32 mouse cellular contexts compared by ENCODE assay signal in genomic region chr3:59328526-59328925, GRCm38 (mm10).
"Had no signal": no experiment of that assay in that cellular context is flagged by ENCODE, and none has a peak within 500 bp of the region (broad histone marks: within the 10 kb centered on the region; RNA-seq: fewer than 3 reads in every experiment).

No protein-coding gene starts in this region.

- H3K9ac ChIP-seq: limb, embryonic 12.5 days; limb, embryonic 13.5 days; limb, embryonic 15.5 days; liver, embryonic 12.5 days; liver, embryonic 13.5 days; liver, embryonic 14.5 days; liver, embryonic 15.5 days; liver, postnatal 0 days; lung, embryonic 14.5 days; lung, embryonic 15.5 days; midbrain, embryonic 12.5 days; midbrain, embryonic 13.5 days; midbrain, embryonic 15.5 days; neural tube, embryonic 12.5 days had no signal

- H3K4me2 ChIP-seq: limb, embryonic 12.5 days; limb, embryonic 13.5 days; limb, embryonic 15.5 days; liver, embryonic 11.5 days; liver, embryonic 12.5 days; liver, embryonic 13.5 days; liver, embryonic 15.5 days; lung, embryonic 14.5 days; lung, embryonic 15.5 days; midbrain, embryonic 12.5 days; midbrain, embryonic 13.5 days; midbrain, embryonic 15.5 days; neural tube, embryonic 12.5 days had no signal

- H3K4me3 ChIP-seq: left cerebral cortex, adult 2 months; limb, embryonic 10.5 days; limb, embryonic 12.5 days; limb, embryonic 13.5 days; limb, embryonic 15.5 days; liver, embryonic 12.5 days; liver, embryonic 13.5 days; liver, embryonic 15.5 days; lung, embryonic 15.5 days; megakaryocyte, embryonic 14.5 days; midbrain, embryonic 10.5 days; midbrain, embryonic 12.5 days; midbrain, embryonic 13.5 days; midbrain, embryonic 15.5 days; myocyte; neural tube, embryonic 12.5 days had no signal

- H3K27me3 ChIP-seq: limb, embryonic 12.5 days; limb, embryonic 13.5 days; limb, embryonic 15.5 days; liver, embryonic 12.5 days; liver, embryonic 13.5 days; liver, embryonic 15.5 days; lung, embryonic 15.5 days; megakaryocyte, embryonic 14.5 days; midbrain, embryonic 12.5 days; midbrain, embryonic 13.5 days; midbrain, embryonic 15.5 days; neural tube, embryonic 12.5 days had no signal

- H3K27ac ChIP-seq: left cerebral cortex, adult 2 months; limb, embryonic 10.5 days; limb, embryonic 12.5 days; limb, embryonic 13.5 days; limb, embryonic 15.5 days; liver, embryonic 12.5 days; liver, embryonic 13.5 days; liver, embryonic 14.5 days; liver, embryonic 15.5 days; lung, embryonic 15.5 days; macrophage; midbrain, embryonic 10.5 days; midbrain, embryonic 12.5 days; midbrain, embryonic 13.5 days; midbrain, embryonic 15.5 days; neural tube, embryonic 12.5 days had no signal

- H3K9me3 ChIP-seq: limb, embryonic 10.5 days; limb, embryonic 15.5 days; liver, embryonic 12.5 days; liver, embryonic 13.5 days; liver, embryonic 15.5 days; lung, embryonic 15.5 days; megakaryocyte, embryonic 14.5 days; midbrain, embryonic 10.5 days; midbrain, embryonic 12.5 days; midbrain, embryonic 13.5 days; midbrain, embryonic 15.5 days; neural tube, embryonic 12.5 days had no signal

- H3K4me1 ChIP-seq: limb, embryonic 10.5 days; limb, embryonic 12.5 days; limb, embryonic 13.5 days; limb, embryonic 15.5 days; liver, embryonic 12.5 days; liver, embryonic 13.5 days; liver, embryonic 15.5 days; lung, embryonic 15.5 days; megakaryocyte, embryonic 14.5 days; midbrain, embryonic 10.5 days; midbrain, embryonic 12.5 days; midbrain, embryonic 13.5 days; midbrain, embryonic 15.5 days; neural tube, embryonic 12.5 days had no signal

- DNase-seq: left cerebral cortex, postnatal 4 days; liver; liver, embryonic 13.5 days; liver, postnatal 0 days; lung, adult 18-20 months; lung, adult 2 months; lung, embryonic 14.5 days; lung, postnatal 10 days; lung, postnatal 14 days; lung, postnatal 36 days; lung, postnatal 4 days; midbrain, embryonic 14.5 days had no signal

- H3K36me3 ChIP-seq: liver, embryonic 12.5 days; liver, embryonic 13.5 days; liver, embryonic 15.5 days; midbrain, embryonic 12.5 days; midbrain, embryonic 13.5 days; midbrain, embryonic 15.5 days had no signal

- ATAC-seq: liver, embryonic 12.5 days; liver, postnatal 0 days; lung, postnatal 0 days; midbrain, embryonic 13.5 days; midbrain, embryonic 15.5 days; midbrain, embryonic 16.5 days had no signal
